Comparison of ENCODE assay signal across 9 mouse cellular contexts in genomic region chr1:84506984-84507546, GRCm38 (mm10).
DNase-seq lines count a peak whose midpoint lies in the region; ATAC-seq lines count a peak whose summit lies in the region.
"Had no signal": no experiment of that assay in that cellular context is flagged by ENCODE, and none has a peak within 500 bp of the region (broad histone marks: within the 10 kb centered on the region; RNA-seq: fewer than 3 reads in every experiment).

No protein-coding gene starts in this region.

- H3K27me3 ChIP-seq in lung, embryonic 16.5 days (ENCODE audit: control insufficient read depth, insufficient read depth, low read depth, low read length) = no peaks in the 10 kb centered on the region
- no peaks in the 10 kb centered on the region for H3K27me3 ChIP-seq in intestine, embryonic 16.5 days (replicated peaks; ENCODE audit: control insufficient read depth, insufficient read depth, low read length)
- H3K27me3 ChIP-seq in neural tube, embryonic 15.5 days (replicated peaks) = no peaks in the 10 kb centered on the region
- H3K27me3 ChIP-seq: limb, embryonic 12.5 days had no signal

- WGBS in lung, embryonic 16.5 days = 35% methylated on average over 6 of the region's 6 CpGs
- 29% methylated on average over 6 of the region's 6 CpGs for WGBS in intestine, embryonic 16.5 days
- WGBS in neural tube, embryonic 15.5 days = 31% methylated on average over 6 of the region's 6 CpGs

- H3K4me1 ChIP-seq in lung, embryonic 16.5 days (replicated peaks; ENCODE audit: control insufficient read depth, insufficient read depth, low read length) = peaks cover 8% of the 10 kb centered on the region; the same call in 1 of the 2 replicates
- peaks cover 5% of the 10 kb centered on the region; the same call in 1 of the 2 replicates for H3K4me1 ChIP-seq in intestine, embryonic 16.5 days (ENCODE audit: control insufficient read depth, insufficient read depth, low read length)
- H3K4me1 ChIP-seq in neural tube, embryonic 15.5 days = peaks cover 16% of the 10 kb centered on the region
- H3K4me1 ChIP-seq: limb, embryonic 12.5 days had no signal

- no peaks in the 10 kb centered on the region for H3K36me3 ChIP-seq in lung, embryonic 16.5 days (ENCODE audit: control insufficient read depth, insufficient read depth, low read length)
- H3K36me3 ChIP-seq in intestine, embryonic 16.5 days (ENCODE audit: control insufficient read depth, insufficient read depth, low read length) = no peaks in the 10 kb centered on the region
- H3K36me3 ChIP-seq in neural tube, embryonic 15.5 days = no peaks in the 10 kb centered on the region; the same call in 1 of the 2 replicates
- H3K36me3 ChIP-seq: limb, embryonic 12.5 days had no signal

- peak; percentile 49; the same call in 1 of the 2 replicates for ATAC-seq in lung, embryonic 16.5 days (ENCODE audit: low read depth)
- ATAC-seq in intestine, embryonic 16.5 days = peak; percentile 55; the same call in 1 of the 2 replicates
- no peak; the same call in none of the 2 replicates for ATAC-seq in neural tube, embryonic 15.5 days (ENCODE audit: low FRiP score)

- peak; percentile 48 for DNase-seq in adrenal gland, adult 2 months
- DNase-seq in adrenal gland, adult 18-20 months (ENCODE audit: low spot score in 2 of 2) = no peak
- DNase-seq in lung, adult 18-20 months = no peak
- no peak for DNase-seq in layer of hippocampus, adult 9-10 months (ENCODE audit: low spot score)
- no peak for DNase-seq in spleen, adult 12 weeks (ENCODE audit: low spot score)

- H3K9me3 ChIP-seq in lung, embryonic 16.5 days (ENCODE audit: control insufficient read depth, low read length) = no peaks in the 10 kb centered on the region
- H3K9me3 ChIP-seq in intestine, embryonic 16.5 days (ENCODE audit: control insufficient read depth, low read length) = no peaks in the 10 kb centered on the region
- no peaks in the 10 kb centered on the region for H3K9me3 ChIP-seq in neural tube, embryonic 15.5 days (replicated peaks)
- H3K9me3 ChIP-seq: limb, embryonic 12.5 days had no signal

- no peak overlapping the region for H3K4me3 ChIP-seq in lung, embryonic 16.5 days (ENCODE audit: low read length)
- H3K4me3 ChIP-seq in intestine, embryonic 16.5 days (ENCODE audit: low read length) = no peak overlapping the region
- no peak overlapping the region for H3K4me3 ChIP-seq in neural tube, embryonic 15.5 days (replicated peaks)
- H3K4me3 ChIP-seq: limb, embryonic 12.5 days had no signal

- no peak overlapping the region for H3K9ac ChIP-seq in lung, embryonic 16.5 days (ENCODE audit: low read length)
- no peak overlapping the region for H3K9ac ChIP-seq in intestine, embryonic 16.5 days (ENCODE audit: low read depth, low read length)
- H3K9ac ChIP-seq in neural tube, embryonic 15.5 days (replicated peaks) = no peak overlapping the region
- H3K9ac ChIP-seq: limb, embryonic 12.5 days had no signal

- no peak overlapping the region for H3K4me2 ChIP-seq in lung, embryonic 16.5 days (ENCODE audit: low read depth, low read length)
- no peak overlapping the region for H3K4me2 ChIP-seq in intestine, embryonic 16.5 days (ENCODE audit: low read depth, low read length)
- H3K4me2 ChIP-seq in neural tube, embryonic 15.5 days = no peak overlapping the region
- H3K4me2 ChIP-seq: limb, embryonic 12.5 days had no signal

- no peak overlapping the region for H3K27ac ChIP-seq in lung, embryonic 16.5 days (ENCODE audit: low read length)
- peak overlapping the region; percentile 50 for H3K27ac ChIP-seq in intestine, embryonic 16.5 days (ENCODE audit: low read length)
- peak overlapping the region; percentile 67 for H3K27ac ChIP-seq in neural tube, embryonic 15.5 days (replicated peaks)
- H3K27ac ChIP-seq: limb, embryonic 12.5 days had no signal
